Mouse (Mus musculus) urinary bladder, postnatal 0 days (tissue): ENCODE data around the gene Clcn7. TPM values are rescaled to one million over a fixed set of nuclear protein-coding genes. Genes with fewer than 3 reads are reported as not detected.

ENCODE experiments used
- polyA plus RNA-seq: library from polyadenylated mRNA; unstranded; fragments of >200 nt; fragmentation: Nextera tagmentation; extraction: Ambion mirVana; gene quantifications from 2 replicates; pipeline ENCODE4 v1.2.1, GENCODE M21; 2015

Clcn7 gene
- polyA plus RNA-seq, result 15.0 and 15.7 TPM in 2 replicates

GRCm38 (mm10) chr17:25133275-25133698, at the start of gene Clcn7:
TSS of gene Clcn7 (plus strand) at chr17:25133391.

GRCm38 (mm10) chr17:25083444-25083931, 49.7 kb upstream of the Clcn7 start, which contains the start of gene Tmem204:
TSS of gene Tmem204 (minus strand) at chr17:25083591.

GRCm38 (mm10) chr17:25115664-25116432, 17.3 kb upstream of the Clcn7 start, which contains the start of gene Telo2:
TSS of gene Telo2 (minus strand) at chr17:25115967.

GRCm38 (mm10) chr17:25120406-25120805, 12.8 kb upstream of the Clcn7 start, which contains the start of gene Ptx4:
TSS of gene Ptx4 (plus strand) at chr17:25120760.

GRCm38 (mm10) chr17:25162161-25162560, 29.0 kb downstream of the Clcn7 start, which contains the start of gene Ccdc154:
TSS of gene Ccdc154 (plus strand) at chr17:25162461.

GRCm38 (mm10) chr17:25175411-25175810, 42.2 kb downstream of the Clcn7 start, which contains the start of gene Gm38655:
TSS of gene Gm38655 (minus strand) at chr17:25175471.

GRCm38 (mm10) chr17:25184129-25184691, 51.0 kb downstream of the Clcn7 start, which contains the start of gene BC003965:
TSS of gene BC003965 (plus strand) at chr17:25184554.

GRCm38 (mm10) chr17:25188150-25189031, 55.2 kb downstream of the Clcn7 start, which contains the start of gene Unkl:
TSS of gene Unkl (plus strand) at chr17:25188397.

Other genes starting within 250 kb of the Clcn7 start
- gene Nubp2, start 247.0 kb upstream of the Clcn7 start, polyA plus RNA-seq, result 31.8 and 37.9 TPM in 2 replicates
- gene Spsb3, start 246.7 kb upstream of the Clcn7 start, polyA plus RNA-seq, result 27.7 and 30.1 TPM in 2 replicates
- gene Eme2, start 238.3 kb upstream of the Clcn7 start, polyA plus RNA-seq, result 18.3 and 18.8 TPM in 2 replicates
- 83.6 and 88.7 TPM in 2 replicates for gene Mrps34, start 238.3 kb upstream of the Clcn7 start, polyA plus RNA-seq
- gene Nme3, start 236.9 kb upstream of the Clcn7 start, polyA plus RNA-seq, result 35.4 and 36.2 TPM in 2 replicates
- gene Mapk8ip3, start 196.4 kb upstream of the Clcn7 start, polyA plus RNA-seq, result 12.1 and 13.1 TPM in 2 replicates
- gene Jpt2, start 172.7 kb upstream of the Clcn7 start, polyA plus RNA-seq, result 51.5 and 66.2 TPM in 2 replicates
- 2.8 and 3.1 TPM in 2 replicates for gene Cramp1l, start 117.6 kb upstream of the Clcn7 start, polyA plus RNA-seq
- 5.4 and 6.0 TPM in 2 replicates for gene Ift140, start 117.3 kb upstream of the Clcn7 start, polyA plus RNA-seq
- gene Tmem204, start 49.8 kb upstream of the Clcn7 start, polyA plus RNA-seq, result 21.2 and 24.3 TPM in 2 replicates
- gene Telo2, start 17.4 kb upstream of the Clcn7 start, polyA plus RNA-seq, result 17.5 and 20.7 TPM in 2 replicates
- gene Ptx4, start 12.6 kb upstream of the Clcn7 start, polyA plus RNA-seq, result not detected in 2 replicates
- gene Ccdc154, start 29.1 kb downstream of the Clcn7 start, polyA plus RNA-seq, result 0.16 TPM in 1 of 2 replicates, not detected in the other
- not detected in 2 replicates for gene Gm38655, start 42.1 kb downstream of the Clcn7 start, polyA plus RNA-seq
- gene BC003965, start 51.2 kb downstream of the Clcn7 start, polyA plus RNA-seq, result 20.4 and 21.7 TPM in 2 replicates
- 3.7 and 3.9 TPM in 2 replicates for gene Unkl, start 55.0 kb downstream of the Clcn7 start, polyA plus RNA-seq
- 24.6 and 31.8 TPM in 2 replicates for gene Gnptg, start 106.7 kb downstream of the Clcn7 start, polyA plus RNA-seq
- 34.5 and 36.9 TPM in 2 replicates for gene Tsr3, start 106.8 kb downstream of the Clcn7 start, polyA plus RNA-seq
- 1.2 and 2.0 TPM in 2 replicates for gene Baiap3, start 123.0 kb downstream of the Clcn7 start, polyA plus RNA-seq
- 275 and 315 TPM in 2 replicates for gene Ube2i, start 141.2 kb downstream of the Clcn7 start, polyA plus RNA-seq
- gene Prss34, start 165.0 kb downstream of the Clcn7 start, polyA plus RNA-seq, result 0.82 and 1.6 TPM in 2 replicates
- gene Prss28, start 175.3 kb downstream of the Clcn7 start, polyA plus RNA-seq, result not detected in 2 replicates
- not detected in 2 replicates for gene Prss29, start 185.3 kb downstream of the Clcn7 start, polyA plus RNA-seq
- gene Tpsab1, start 212.2 kb downstream of the Clcn7 start, polyA plus RNA-seq, result 2.4 and 10.9 TPM in 2 replicates
- gene Tpsb2, start 232.9 kb downstream of the Clcn7 start, polyA plus RNA-seq, result 43.4 and 152 TPM in 2 replicates
- gene Tpsg1, start 235.9 kb downstream of the Clcn7 start, polyA plus RNA-seq, result 0.82 and 1.7 TPM in 2 replicates